Mouse (Mus musculus): ENCODE measurements at regions not wholly inside any gene's neighbourhood (a gene's known extent, or its start where the extent isn't known, plus 50 kb on each side); places are given as distances from the start of the nearest gene placed in this dataset.

DNA sequence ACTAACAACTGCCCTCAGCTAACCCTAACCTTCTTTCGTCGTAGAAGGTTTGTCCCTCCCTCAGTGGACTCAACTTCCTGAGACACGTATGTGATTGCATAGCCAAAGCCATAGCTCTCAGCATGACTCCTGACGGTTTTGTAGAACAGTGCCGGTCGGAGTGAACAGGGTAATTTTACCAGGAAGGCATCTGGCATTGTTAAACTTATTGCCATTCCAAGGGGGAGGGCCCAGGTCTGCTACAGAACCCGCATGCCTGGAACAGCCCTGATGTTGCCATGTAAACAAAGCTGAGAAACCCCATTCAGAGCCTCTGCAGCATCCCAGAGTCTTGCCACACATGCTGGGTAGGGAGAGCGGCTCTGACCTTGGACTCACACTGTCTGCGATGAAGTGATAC is 52.2 kb upstream of the Adgrl2 start:
- no peak overlapping the region for H3K4me2 ChIP-seq (ENCODE audit: insufficient read depth, low read depth, poor library complexity, severe bottlenecking)
- no peaks in the 10 kb centered on the region for H3K79me2 ChIP-seq (replicated peaks; ENCODE audit: control insufficient read depth, extremely low read depth, insufficient read depth, poor library complexity, severe bottlenecking)
- no peaks in the 10 kb centered on the region for H3K4me1 ChIP-seq (ENCODE audit: control insufficient read depth in 1 of 2, insufficient read depth in 2 of 2)
- dilution Hi-C loops (cut with MboI; ENCODE audit: extremely low pct_ligation_motif_present, extremely low pct_unique_long_range_greater_than_20kb, low sequenced_read_pairs) (no loop called here), in situ Hi-C loops (cut with MboI; ENCODE audit: low pct_ligation_motif_present, low pct_unique_long_range_greater_than_20kb, low sequenced_read_pairs) (no loop called here)
- H3K27ac ChIP-seq (ENCODE audit: insufficient read depth, low read depth): no peak overlapping the region
- DNase-seq (ENCODE audit: extremely low read depth): no peak
- no peak overlapping the region for H3K9ac ChIP-seq (ENCODE audit: insufficient read depth, low read depth)
- no peaks in the 10 kb centered on the region for H3K27me3 ChIP-seq (replicated peaks)
- no peak for TF ChIP-seq RCOR1 (conservative IDR thresholded peaks at IDR 0.05; ENCODE audit: low read depth, low read length)
- TF ChIP-seq BHLHE40 (IDR thresholded peaks at IDR 0.05; ENCODE audit: low read depth, low read length): no peak
- no peak for TF ChIP-seq RAD21 (IDR thresholded peaks at IDR 0.05; ENCODE audit: low read depth, low read length)
- no peak for TF ChIP-seq ETS1 (conservative IDR thresholded peaks at IDR 0.05; ENCODE audit: low read depth, low read length)
- TF ChIP-seq NELFE (IDR thresholded peaks at IDR 0.05; ENCODE audit: low read depth, low read length): no peak
- no peak for TF ChIP-seq TCF12 (IDR thresholded peaks at IDR 0.05; ENCODE audit: low read depth, low read length)
- no peak for TF ChIP-seq ZMIZ1 (IDR thresholded peaks at IDR 0.05; ENCODE audit: low read depth, low read length)
- no peak for TF ChIP-seq PAX5 (IDR thresholded peaks at IDR 0.05; ENCODE audit: low read length)
- TF ChIP-seq CHD1 (IDR thresholded peaks at IDR 0.05; ENCODE audit: low read depth, low read length): no peak
- TF ChIP-seq ZKSCAN1 (IDR thresholded peaks at IDR 0.05; ENCODE audit: borderline replicate concordance, low read depth, low read length): no peak
- no peak for TF ChIP-seq GABPA (IDR thresholded peaks at IDR 0.05; ENCODE audit: insufficient replicate concordance, low read depth, low read length)
- no peak for TF ChIP-seq MAZ (IDR thresholded peaks at IDR 0.05; ENCODE audit: low read depth, low read length)
- no peaks in the 10 kb centered on the region for H3K36me3 ChIP-seq (replicated peaks in 1 of 2; ENCODE audit: control insufficient read depth in 1 of 2, insufficient read depth in 1 of 2, low read length in 1 of 2)
- H3K4me3 ChIP-seq (replicated peaks in 1 of 3; ENCODE audit: low read depth in 2 of 3, low read length in 2 of 3, poor library complexity in 1 of 3): no peak overlapping the region
- no peaks in the 10 kb centered on the region for H3K9me3 ChIP-seq (replicated peaks; ENCODE audit: low read length)

DNA sequence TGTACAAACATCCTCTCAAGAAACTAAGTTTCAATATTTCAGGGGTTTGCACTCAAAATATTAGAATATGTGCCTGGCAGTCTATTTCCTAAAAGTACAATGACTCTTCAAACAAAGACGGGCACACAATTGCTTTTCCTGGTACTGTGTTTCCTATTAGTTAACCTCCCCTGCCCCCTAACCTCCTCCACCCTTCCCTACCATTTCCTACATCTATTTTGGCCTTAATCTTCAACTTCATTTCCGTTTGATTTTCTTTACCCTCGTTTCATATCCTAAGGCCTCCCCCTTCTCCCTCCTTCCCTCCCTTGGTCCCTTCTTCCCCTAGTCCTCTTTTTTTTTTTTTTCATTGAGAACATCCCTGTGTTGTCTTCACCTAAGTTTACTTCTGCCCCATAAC is 50.8 kb upstream of the Adgrl2 start:
- no peak for DNase-seq (ENCODE audit: extremely low read depth)
- no peak overlapping the region for H3K9ac ChIP-seq (ENCODE audit: insufficient read depth, low read depth)
- no peaks in the 10 kb centered on the region for H3K36me3 ChIP-seq (replicated peaks in 1 of 2; ENCODE audit: control insufficient read depth in 1 of 2, insufficient read depth in 1 of 2, low read length in 1 of 2)
- TF ChIP-seq ELF1 (IDR thresholded peaks at IDR 0.05; ENCODE audit: low read depth, low read length) (no peak), USF2 (conservative IDR thresholded peaks at IDR 0.05; ENCODE audit: low read depth, low read length) (no peak), MYC (IDR thresholded peaks at IDR 0.05; ENCODE audit: low read depth, low read length) (no peak)
- H3K4me3 ChIP-seq (replicated peaks in 1 of 3; ENCODE audit: low read depth in 2 of 3, low read length in 2 of 3, poor library complexity in 1 of 3): no peak overlapping the region
- H3K27me3 ChIP-seq (replicated peaks): no peaks in the 10 kb centered on the region
- no peaks in the 10 kb centered on the region for H3K9me3 ChIP-seq (replicated peaks; ENCODE audit: low read length)
- H3K4me1 ChIP-seq (ENCODE audit: control insufficient read depth in 1 of 2, insufficient read depth in 2 of 2): no peaks in the 10 kb centered on the region
- no peak overlapping the region for H3K27ac ChIP-seq (ENCODE audit: insufficient read depth, low read depth)
- no peak overlapping the region for H3K4me2 ChIP-seq (ENCODE audit: insufficient read depth, low read depth, poor library complexity, severe bottlenecking)
- dilution Hi-C loops (cut with MboI; ENCODE audit: extremely low pct_ligation_motif_present, extremely low pct_unique_long_range_greater_than_20kb, low sequenced_read_pairs): no loop called here
- no peaks in the 10 kb centered on the region for H3K79me2 ChIP-seq (replicated peaks; ENCODE audit: control insufficient read depth, extremely low read depth, insufficient read depth, poor library complexity, severe bottlenecking)
- in situ Hi-C loops (cut with MboI; ENCODE audit: low pct_ligation_motif_present, low pct_unique_long_range_greater_than_20kb, low sequenced_read_pairs): no loop called here
